Comparison of ENCODE assay signal across 21 mouse cellular contexts in genomic region chr3:38501739-38502138, GRCm38 (mm10).
"Had no signal": no experiment of that assay in that cellular context is flagged by ENCODE, and none has a peak within 500 bp of the region (broad histone marks: within the 10 kb centered on the region; RNA-seq: fewer than 3 reads in every experiment).

No protein-coding gene starts in this region.

- H3K9me3 ChIP-seq: limb, embryonic 10.5 days; limb, embryonic 13.5 days; liver, embryonic 12.5 days; liver, embryonic 15.5 days; lung, embryonic 15.5 days; megakaryocyte, embryonic 14.5 days; midbrain, embryonic 12.5 days; neural tube, embryonic 13.5 days; stomach, embryonic 15.5 days had no signal

- ATAC-seq: liver, embryonic 12.5 days had no signal

- H3K4me2 ChIP-seq: limb, embryonic 13.5 days; liver, embryonic 12.5 days; liver, embryonic 15.5 days; lung, embryonic 15.5 days; midbrain, embryonic 12.5 days; neural tube, embryonic 13.5 days; stomach, embryonic 15.5 days had no signal

- H3K27ac ChIP-seq: layer of hippocampus, adult 2 months; limb, embryonic 10.5 days; limb, embryonic 13.5 days; liver, embryonic 12.5 days; liver, embryonic 15.5 days; lung, embryonic 15.5 days; midbrain, embryonic 12.5 days; neural tube, embryonic 13.5 days; stomach, embryonic 15.5 days had no signal

- H3K4me1 ChIP-seq: limb, embryonic 10.5 days; limb, embryonic 13.5 days; liver, embryonic 12.5 days; liver, embryonic 15.5 days; megakaryocyte, embryonic 14.5 days had no signal

- H3K4me3 ChIP-seq: layer of hippocampus, adult 2 months; limb, embryonic 10.5 days; limb, embryonic 13.5 days; liver, embryonic 12.5 days; liver, embryonic 15.5 days; lung, embryonic 15.5 days; megakaryocyte, embryonic 14.5 days; midbrain, embryonic 12.5 days; neural tube, embryonic 13.5 days; stomach, embryonic 15.5 days had no signal

- H3K36me3 ChIP-seq: limb, embryonic 10.5 days; limb, embryonic 13.5 days; liver, embryonic 12.5 days; liver, embryonic 15.5 days; lung, embryonic 15.5 days; midbrain, embryonic 12.5 days; neural tube, embryonic 13.5 days; stomach, embryonic 15.5 days had no signal

- H3K27me3 ChIP-seq: limb, embryonic 13.5 days; liver, embryonic 15.5 days; lung, embryonic 15.5 days; midbrain, embryonic 12.5 days; neural tube, embryonic 13.5 days; stomach, embryonic 15.5 days had no signal

- DNase-seq: kidney, adult 9 months; kidney, postnatal 25 days; layer of hippocampus, adult 9-11 months; liver; lung, adult 18-20 months; lung, postnatal 10 days; lung, postnatal 36 days; right cerebral cortex, postnatal 25 days; spleen, adult 18-20 months; thymus, adult 18-20 months; thymus, postnatal 36 days had no signal

- H3K9ac ChIP-seq: limb, embryonic 13.5 days; liver, embryonic 12.5 days; liver, embryonic 15.5 days; lung, embryonic 15.5 days; midbrain, embryonic 12.5 days; neural tube, embryonic 13.5 days; stomach, embryonic 15.5 days had no signal
